Mouse (Mus musculus): ENCODE measurements around the gene Ttyh3.
A peak's percentile ranks its signal among the peaks of the same experiment; 100 is the strongest.

The Ttyh3 gene

GRCm38 (mm10) chr5:140607836-140608633 is 40.8 kb downstream of the Ttyh3 start:
- peak in 1 of 2 experiments; percentile 56 for DNase-seq

- DNase-seq = peak; percentile 95 to 97
These were observed 41.6 kb downstream of the Ttyh3 start, which contains the start of gene Lfng for GRCm38 (mm10) chr5:140607001-140607835. Gene Lfng (plus strand): TSS chr5:140607320.

DNA sequence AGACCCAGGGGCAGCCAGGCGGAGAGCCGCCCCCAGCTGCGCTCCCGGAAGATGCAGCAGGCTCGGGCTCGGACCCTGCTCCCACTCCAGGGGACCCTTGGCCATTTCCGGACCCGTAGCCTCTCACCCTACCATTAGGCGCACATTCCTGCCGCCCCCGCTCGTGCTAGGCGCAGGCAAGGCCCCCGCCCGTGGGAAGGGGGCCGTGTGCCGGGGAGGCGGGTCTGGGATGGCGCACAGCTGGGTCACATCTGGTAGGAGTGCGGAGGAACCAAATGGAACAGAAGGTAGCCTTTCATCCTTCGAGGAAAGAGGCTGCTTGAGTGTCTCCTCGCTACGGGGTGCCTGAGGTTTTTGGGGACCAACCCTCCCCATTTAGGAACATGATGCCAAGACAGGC is 42.4 kb downstream of the Ttyh3 start:
- peak; percentile 78 to 85 for DNase-seq

DNA sequence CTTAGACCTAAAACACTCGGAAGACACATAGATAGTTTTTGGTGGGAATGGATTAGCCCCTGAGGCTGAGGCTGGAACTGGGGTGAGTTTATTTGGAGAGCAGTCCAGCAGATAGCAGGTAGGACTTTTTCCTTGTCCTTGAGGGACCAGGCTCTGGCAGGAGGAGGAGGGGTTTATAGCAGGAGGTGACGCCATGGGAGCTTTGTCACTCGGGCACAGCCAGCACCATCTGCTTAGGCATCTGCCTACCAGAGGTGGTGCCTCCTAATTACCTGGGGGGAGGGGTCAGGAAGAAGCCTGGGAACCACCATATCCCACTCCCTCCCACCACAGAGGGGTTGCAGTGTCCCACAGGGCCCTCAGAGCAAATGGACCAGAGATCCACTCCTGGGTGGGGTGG is 43.6 kb downstream of the Ttyh3 start:
- peak in 1 of 2 experiments; percentile 60 for DNase-seq

DNA sequence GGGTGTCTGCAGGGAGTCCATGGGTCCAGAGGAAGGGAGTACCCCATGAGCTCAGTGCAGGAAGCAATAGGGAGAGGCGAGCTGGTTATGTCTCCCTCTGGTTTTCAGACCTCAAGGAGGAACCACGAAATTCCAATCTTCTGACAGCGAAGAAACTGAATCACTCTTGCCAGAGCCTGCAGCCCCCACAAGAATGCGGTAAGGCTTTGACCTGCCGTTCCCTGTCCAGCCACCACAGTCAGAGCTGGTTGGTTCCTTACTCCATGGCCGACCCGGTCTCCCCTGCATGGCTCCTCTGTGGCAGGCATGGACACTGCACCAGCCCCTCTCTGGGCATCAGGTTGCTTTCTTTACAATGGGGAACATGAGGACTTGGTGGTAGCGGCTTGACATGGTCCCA is 44.4 kb downstream of the Ttyh3 start:
- DNase-seq = peak in 1 of 2 experiments; percentile 66

DNA sequence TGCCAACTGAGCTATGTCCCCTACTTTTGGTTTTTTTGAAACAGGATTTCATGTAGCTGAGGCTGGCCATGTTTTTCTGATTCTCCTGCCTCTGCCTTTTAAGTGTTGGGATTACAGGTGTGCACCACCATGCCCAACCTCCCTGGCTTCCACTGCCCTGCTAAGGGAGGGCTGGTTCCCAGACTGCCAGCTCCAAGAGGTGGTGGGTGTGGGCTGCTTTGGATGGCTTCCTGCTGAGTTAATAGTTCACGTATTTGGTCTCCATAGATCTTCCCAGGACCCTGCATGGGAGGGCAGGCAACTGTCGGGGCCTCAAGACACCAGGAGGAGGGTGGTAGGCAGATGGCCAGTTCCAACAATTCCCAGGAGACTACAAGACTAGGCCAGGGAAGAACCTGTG is 46.3 kb downstream of the Ttyh3 start:
- DNase-seq = peak in 1 of 2 experiments; percentile 69

DNA sequence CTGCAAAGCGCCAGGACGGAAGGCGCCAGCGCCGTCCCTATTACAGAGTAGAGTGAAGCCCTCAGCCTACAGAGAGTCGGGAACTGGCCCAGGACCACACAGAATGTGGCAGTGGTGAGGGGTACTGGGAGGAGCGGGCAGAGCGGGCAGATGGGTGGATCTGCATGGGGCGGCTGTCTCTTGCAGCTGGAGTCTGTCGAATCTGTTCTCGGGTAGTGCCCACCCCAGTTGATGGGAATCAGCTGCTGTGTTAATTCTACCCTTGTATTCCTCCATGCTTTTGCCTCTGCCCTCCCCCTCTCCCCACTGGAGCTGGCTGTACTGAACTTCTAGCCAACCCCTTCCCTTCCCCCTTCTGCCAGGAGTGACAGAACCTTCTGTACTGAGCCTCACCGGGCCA is 47.1 kb downstream of the Ttyh3 start:
- DNase-seq = peak in 1 of 2 experiments; percentile 46

DNA sequence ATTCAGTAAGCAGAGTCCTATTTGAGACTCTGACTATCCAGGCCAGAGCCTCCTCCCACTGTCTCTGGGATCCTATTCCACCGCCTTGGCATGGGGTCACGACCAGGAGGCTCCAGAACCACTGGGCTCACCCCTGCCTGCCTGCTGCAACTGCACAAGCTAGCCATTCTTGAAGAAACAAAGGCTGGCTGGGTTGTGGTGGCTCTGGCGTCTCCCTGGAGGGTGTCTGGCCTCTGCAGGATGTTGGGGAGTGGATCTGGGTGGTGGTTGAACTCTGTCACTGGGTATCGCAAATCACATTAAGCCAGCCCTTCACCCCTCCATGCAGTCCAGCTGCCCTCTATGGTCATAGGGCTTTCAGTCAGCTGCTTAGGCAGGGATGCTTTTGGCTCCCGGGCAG is 48.9 kb downstream of the Ttyh3 start:
- peak in 1 of 2 experiments; percentile 24 for DNase-seq

DNA sequence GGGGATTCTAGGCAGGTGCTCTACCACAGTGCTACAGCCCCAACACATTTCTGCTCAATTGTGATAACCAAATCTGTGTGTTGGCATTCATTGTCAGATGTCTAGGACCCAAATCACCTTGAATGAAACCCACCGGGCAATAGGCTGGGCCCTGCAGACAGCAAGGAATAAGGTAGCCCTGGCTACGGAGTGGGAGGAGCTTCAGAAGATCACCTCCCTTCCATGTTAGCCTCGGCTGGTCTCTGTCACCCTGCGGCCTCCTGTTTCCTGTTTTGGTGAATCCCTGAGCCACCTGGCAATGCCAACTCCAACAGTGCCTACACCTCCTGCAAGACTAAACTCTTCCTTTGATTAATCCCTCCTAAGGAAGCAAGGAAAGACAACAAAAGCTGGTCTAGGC is 51.0 kb downstream of the Ttyh3 start:
- no peak for DNase-seq

GRCm38 (mm10) chr5:140596927-140597588 is 51.8 kb downstream of the Ttyh3 start:
- DNase-seq = peak; percentile 63 to 71

GRCm38 (mm10) chr5:140596426-140596825 is 52.4 kb downstream of the Ttyh3 start:
- peak in 1 of 2 experiments; percentile 15 for DNase-seq

DNA sequence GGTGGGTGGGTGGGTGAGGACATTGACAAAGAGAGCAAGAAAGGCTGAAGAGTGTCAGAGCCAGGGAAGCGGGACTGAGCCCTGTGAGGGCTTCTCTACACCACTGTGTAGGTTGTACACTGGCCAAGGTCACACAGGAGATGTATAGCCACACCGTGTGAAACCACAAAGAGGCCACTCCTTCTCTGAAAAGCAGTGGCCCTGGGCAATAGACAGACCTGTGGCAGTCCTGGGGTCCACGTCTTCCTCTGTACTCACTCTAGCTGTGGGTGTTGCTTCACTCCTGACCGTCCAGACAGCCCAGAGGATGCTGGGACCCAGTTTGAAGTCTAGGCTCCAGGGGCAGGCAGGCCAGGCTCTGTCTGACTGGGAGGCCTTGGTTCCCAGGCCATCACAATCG is 54.0 kb downstream of the Ttyh3 start:
- DNase-seq = no peak

- DNase-seq = no peak
These were observed 59.6 kb downstream of the Ttyh3 start for GRCm38 (mm10) chr5:140589082-140589774.

GRCm38 (mm10) chr5:140583732-140584368 is 65.0 kb downstream of the Ttyh3 start:
- peak in 1 of 2 experiments; percentile 30 for DNase-seq

DNA sequence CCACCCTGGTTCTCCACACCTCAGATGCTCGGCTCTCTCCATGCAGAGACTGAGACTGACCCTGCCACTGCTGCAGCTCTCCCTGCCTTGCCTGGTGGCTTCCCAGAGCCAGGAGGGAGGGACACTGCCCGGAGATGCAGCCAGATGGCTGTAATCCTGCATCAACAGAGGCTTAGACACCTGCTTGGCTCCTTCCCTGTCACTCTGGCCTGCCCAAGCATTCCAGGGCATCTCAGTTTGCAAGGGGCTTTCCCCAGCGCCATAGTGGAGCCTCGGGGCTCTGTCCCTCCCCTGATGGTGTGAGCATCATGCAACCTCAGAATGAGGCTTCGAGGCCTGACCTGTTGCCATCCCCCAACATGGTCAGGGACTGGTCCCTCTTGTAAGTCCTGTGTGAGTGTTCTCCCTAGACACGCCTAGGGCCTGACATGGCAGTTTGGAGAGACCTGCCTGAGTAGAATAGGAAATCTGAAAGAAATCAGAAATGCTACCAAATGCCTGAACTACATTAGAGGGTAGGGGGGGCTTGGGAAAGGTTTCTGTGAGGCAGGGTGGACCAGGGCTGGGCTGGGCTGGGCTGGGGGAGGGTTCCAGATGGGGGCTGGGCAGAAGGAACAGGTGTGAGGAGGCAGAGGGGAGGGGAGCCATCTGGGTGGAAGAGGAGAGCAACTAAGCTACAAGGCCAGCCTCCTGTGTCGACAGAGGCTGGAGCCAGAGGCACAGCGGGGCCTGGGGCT is 65.7 kb downstream of the Ttyh3 start:
- peak in 1 of 2 experiments; percentile 25 for DNase-seq

GRCm38 (mm10) chr5:140581569-140581968 is 67.3 kb downstream of the Ttyh3 start:
- peak; percentile 78 to 85 for DNase-seq

DNA sequence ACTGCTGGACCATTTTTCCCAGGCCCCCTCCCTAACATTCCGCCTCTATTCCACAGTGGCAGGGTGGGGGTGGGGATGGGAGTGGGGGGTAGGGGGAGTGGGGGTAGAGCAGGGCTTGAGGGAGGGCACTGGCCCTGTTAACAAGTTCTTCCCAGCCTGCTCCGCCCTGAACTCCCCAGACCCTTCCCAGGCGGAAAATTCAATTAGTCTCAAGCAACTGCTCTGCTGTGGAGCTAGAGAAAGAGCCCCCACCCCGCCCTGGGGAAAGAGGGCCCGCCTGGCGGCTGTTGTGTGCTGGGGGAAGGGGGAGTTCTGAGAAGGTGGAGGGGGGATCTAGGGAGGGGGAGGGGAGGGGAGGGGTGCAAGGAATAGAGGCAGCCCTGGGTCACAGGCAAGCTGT is 69.1 kb downstream of the Ttyh3 start:
- peak in 1 of 2 experiments; percentile 61 for DNase-seq

GRCm38 (mm10) chr5:140579221-140579620 is 69.6 kb downstream of the Ttyh3 start:
- no peak for DNase-seq

- peak in 1 of 2 experiments; percentile 54 for DNase-seq
These were observed 73.4 kb downstream of the Ttyh3 start for GRCm38 (mm10) chr5:140575381-140575866.

DNA sequence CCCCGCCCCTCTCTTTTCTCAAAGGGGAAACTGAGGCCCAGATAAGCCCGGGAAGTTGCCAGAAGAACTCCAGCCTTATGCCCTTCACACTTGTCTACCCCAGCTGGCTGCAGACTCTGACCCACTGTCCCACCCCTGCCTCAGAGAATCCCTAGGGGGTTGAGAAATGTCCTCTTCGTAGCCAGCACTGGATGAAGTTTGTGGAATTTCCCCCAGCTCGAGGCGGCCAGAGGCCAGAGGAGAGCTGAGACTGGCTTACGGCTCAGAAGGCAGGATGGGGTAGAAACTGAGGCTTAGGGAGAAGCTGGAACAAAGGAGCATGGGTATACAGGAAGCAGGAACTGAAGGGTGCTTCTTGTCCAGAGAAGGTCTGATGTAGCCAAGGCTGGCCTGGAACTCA is 76.2 kb downstream of the Ttyh3 start:
- DNase-seq = peak in 1 of 2 experiments; percentile 56

DNA sequence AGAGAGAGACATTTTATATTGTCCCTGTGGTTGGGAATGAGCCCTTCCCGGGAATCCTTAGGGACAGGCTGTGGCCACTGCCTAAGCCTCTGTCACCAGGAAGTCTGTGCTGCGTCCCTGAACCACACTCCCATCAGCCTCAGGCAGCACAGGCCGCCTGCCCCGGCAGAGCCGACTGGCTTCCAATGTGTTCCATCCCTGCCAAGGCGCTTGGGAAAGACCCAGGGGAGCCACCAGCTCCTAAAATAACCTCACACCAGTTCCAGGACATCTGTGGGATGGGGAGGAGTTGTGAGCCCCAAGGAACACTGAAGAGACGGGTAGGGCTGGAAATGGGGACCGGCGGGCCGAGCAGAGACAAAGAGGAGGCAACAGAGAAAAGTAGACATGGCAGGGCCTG is 77.2 kb downstream of the Ttyh3 start:
- peak; percentile 45 to 64 for DNase-seq

Measured in kidney, postnatal 4 days (tissue).